Mouse (Mus musculus) embryonic fibroblast, embryonic 13.5 days (primary cell): ENCODE results near the gene Dcxr.

Experiments used
- CTCF ChIP-seq: IDR thresholded peaks from 2 replicates; pipeline ENCODE4 v1.5.1; 2011; ENCODE audit warnings: mild to moderate bottlenecking, control low read depth, low read length, moderate library complexity, borderline replicate concordance; ENCODE audit not compliant: insufficient read depth
- POLR2A ChIP-seq: IDR thresholded peaks from 2 replicates; pipeline ENCODE4 v1.6.1; 2011; ENCODE audit warnings: low read depth, mild to moderate bottlenecking, control low read depth, low read length, moderate library complexity

- TF ChIP-seq POLR2A, result no peak
- no peak for TF ChIP-seq CTCF
Observed at GRCm38 (mm10) chr11:120707225-120707624, 19.9 kb downstream of the Dcxr start.
